Mouse (Mus musculus) kidney, embryonic 15.5 days (tissue): ENCODE measurements around the gene Prpf38b. TPM values are rescaled to one million over a fixed set of nuclear protein-coding genes. Genes with fewer than 3 reads are reported as not detected.
A peak's percentile ranks its signal among the peaks of the same experiment; 100 is the strongest.
"Not testable (repeated sequence)": the region's sequence is repeated elsewhere in the genome, so short reads cannot be mapped to it uniquely, and the experiment has no call there.

ENCODE experiments used
- ATAC-seq: fragments of 200-750 bp; cut with Nextera tagmentation; replicated peaks from 2 replicates; pipeline ENCODE4 v1.8.0; 2017; ENCODE audit warnings: moderate TSS enrichment; ENCODE audit not compliant: low FRiP score
- H3K27ac ChIP-seq: fragments of 300-500 bp; sonication (generic); 2 replicates; pipeline ENCODE4 v1.5.1; 2015; ENCODE audit warnings: mild to moderate bottlenecking, inconsistent platforms
- H3K27me3 ChIP-seq: fragments of 300-500 bp; sonication (generic); 2 replicates; pipeline ENCODE4 v1.6.1; 2015; ENCODE audit warnings: inconsistent platforms
- H3K36me3 ChIP-seq: fragments of 300-500 bp; sonication (generic); 2 replicates; pipeline ENCODE4 v1.6.1; 2015; ENCODE audit warnings: inconsistent platforms
- H3K4me1 ChIP-seq: fragments of 300-500 bp; sonication (generic); 2 replicates; pipeline ENCODE4 v1.6.1; 2015; ENCODE audit warnings: inconsistent platforms
- H3K4me2 ChIP-seq: fragments of 300-500 bp; sonication (generic); 2 replicates; pipeline ENCODE4 v1.6.1; 2015; ENCODE audit warnings: moderate library complexity, mild to moderate bottlenecking, inconsistent platforms
- H3K4me3 ChIP-seq: fragments of 300-500 bp; sonication (generic); replicated peaks from 2 replicates; pipeline ENCODE4 v1.5.1; 2015; ENCODE audit warnings: mild to moderate bottlenecking, inconsistent platforms
- H3K9ac ChIP-seq: fragments of 300-500 bp; sonication (generic); 2 replicates; pipeline ENCODE4 v1.6.1; 2015; ENCODE audit warnings: mild to moderate bottlenecking, inconsistent platforms
- H3K9me3 ChIP-seq: fragments of 300-500 bp; sonication (generic); replicated peaks from 2 replicates; pipeline ENCODE4 v1.6.1; 2016; ENCODE audit warnings: inconsistent platforms
- WGBS: fragments of 180-500 bp; shearing (Covaris S2); methylation state at CpG from one replicate; pipeline ENCODE4 v1.1.7; 2015; ENCODE audit warnings: mixed read lengths; 5-methylcytosine and 5-hydroxymethylcytosine counted together
- polyA plus RNA-seq: library from polyadenylated mRNA; unstranded; fragments of >200 nt; fragmentation: Nextera tagmentation; extraction: Ambion mirVana; gene quantifications from 2 replicates; pipeline ENCODE4 v1.2.1, GENCODE M21; 2015

The Prpf38b gene
- polyA plus RNA-seq, 1 experiment from 2014 or later, result 74.7 TPM

DNA sequence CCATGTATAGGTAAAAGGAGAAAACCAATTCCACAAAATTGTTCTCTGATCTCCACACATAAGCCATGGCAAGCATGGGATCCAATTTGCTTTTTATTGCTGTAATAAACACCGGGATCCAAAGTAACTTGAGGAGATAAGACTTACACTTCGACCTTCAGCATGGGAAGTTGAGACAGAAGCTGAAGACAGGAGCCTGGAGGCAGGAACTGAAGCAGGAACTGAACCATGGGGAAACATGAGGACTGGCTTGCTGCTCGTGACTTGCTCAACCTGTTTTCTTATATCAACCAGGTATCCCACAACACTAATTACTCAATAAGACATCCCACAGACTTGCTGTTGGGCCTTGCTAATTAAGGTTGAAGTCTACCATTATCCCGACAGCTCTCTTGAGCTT, 18.6 kb downstream of the Prpf38b start:
- Histone ChIP-seq H3K27ac (no peak overlapping the region), H3K9me3 (no peaks in the 10 kb centered on the region), H3K4me2 (no peak overlapping the region), H3K9ac (no peak overlapping the region), H3K4me3 (no peak overlapping the region), H3K36me3 (no peaks in the 10 kb centered on the region), H3K27me3 (no peaks in the 10 kb centered on the region), H3K4me1 (no peaks in the 10 kb centered on the region)
- ATAC-seq, result no peak
- 49% methylated on average over 4 of the region's 4 CpGs for WGBS

- Histone ChIP-seq H3K36me3 (no peaks in the 10 kb centered on the region), H3K9me3 (no peaks in the 10 kb centered on the region), H3K27ac (no peak overlapping the region), H3K9ac (no peak overlapping the region), H3K27me3 (no peaks in the 10 kb centered on the region), H3K4me2 (no peak overlapping the region), H3K4me1 (no peaks in the 10 kb centered on the region), H3K4me3 (no peak overlapping the region)
- ATAC-seq, result no peak
- 84% methylated on average over 1 of the region's 1 CpGs for WGBS
Observed at GRCm38 (mm10) chr3:108892080-108892479, 19.4 kb downstream of the Prpf38b start.

DNA sequence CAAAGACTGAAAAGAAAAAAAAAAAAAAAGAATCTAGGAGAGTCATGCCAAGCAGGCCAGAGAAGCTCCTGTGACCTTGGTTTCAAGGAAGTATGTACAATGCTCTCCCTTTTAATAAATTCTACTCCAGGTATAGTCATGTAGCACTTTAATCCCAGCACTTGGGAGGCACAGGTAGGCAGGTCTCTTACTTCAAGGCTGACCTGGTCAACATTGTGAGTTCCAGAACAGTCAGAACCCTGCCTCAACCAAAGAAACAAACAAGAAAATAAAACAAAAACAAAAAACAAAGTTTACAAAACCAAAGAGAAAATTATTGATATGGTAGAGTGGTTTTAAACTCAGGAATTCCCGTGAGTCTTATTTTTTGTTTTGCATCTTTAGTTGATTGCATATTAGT, 21.6 kb downstream of the Prpf38b start, which contains the start of gene Fndc7:
Gene Fndc7, minus strand, starts transcription at position 101 of the 400 bp plus-strand sequence.
- WGBS, result 93% methylated on average over 1 of the region's 1 CpGs
- H3K9me3 ChIP-seq, result no peaks in the 10 kb centered on the region

DNA sequence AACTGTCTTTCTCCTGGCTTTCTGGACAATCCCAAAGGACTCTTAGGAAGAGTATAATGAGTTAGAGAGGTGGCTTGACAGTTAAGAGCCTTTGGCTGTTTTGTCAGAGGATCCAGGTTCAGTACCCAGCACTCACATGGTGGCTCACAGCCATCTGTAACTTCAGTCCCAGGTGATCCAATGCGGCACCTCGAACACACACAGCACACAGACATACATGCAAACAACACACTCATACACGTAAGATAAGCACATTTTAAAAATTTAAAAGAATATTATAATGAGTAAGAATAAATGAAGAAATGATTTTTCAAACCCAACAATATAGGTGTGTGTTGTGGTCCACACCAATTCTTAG, 23.9 kb downstream of the Prpf38b start:
- no peaks in the 10 kb centered on the region for H3K27me3 ChIP-seq
- no peaks in the 10 kb centered on the region for H3K9me3 ChIP-seq
- H3K4me2 ChIP-seq, result no peak overlapping the region
- no peak overlapping the region for H3K27ac ChIP-seq
- no peak for ATAC-seq
- 0 out of 2 replicates have a peak, but pooled peaks cover 6% of the 10 kb centered on the region for H3K4me1 ChIP-seq
- WGBS, result 91% methylated on average over 3 of the region's 3 CpGs
- H3K9ac ChIP-seq, result no peak overlapping the region
- no peak overlapping the region for H3K4me3 ChIP-seq
- no peaks in the 10 kb centered on the region for H3K36me3 ChIP-seq

More for the DNA sequence above, 21.6 kb downstream of the Prpf38b start, which contains the start of gene Fndc7:
- no peak within 1 kb of the TSS for H3K4me3 ChIP-seq
- ATAC-seq, result no peak
- H3K4me2 ChIP-seq, result no peak within 1 kb of the TSS
- no peaks in the 10 kb centered on the region for H3K27me3 ChIP-seq
- no peak within 1 kb of the TSS for H3K9ac ChIP-seq
- no peaks in the 10 kb centered on the region for H3K36me3 ChIP-seq
- no peak within 1 kb of the TSS for H3K27ac ChIP-seq
- H3K4me1 ChIP-seq, result 0 out of 2 replicates have a peak, but pooled peaks cover 6% of the 10 kb centered on the region

DNA sequence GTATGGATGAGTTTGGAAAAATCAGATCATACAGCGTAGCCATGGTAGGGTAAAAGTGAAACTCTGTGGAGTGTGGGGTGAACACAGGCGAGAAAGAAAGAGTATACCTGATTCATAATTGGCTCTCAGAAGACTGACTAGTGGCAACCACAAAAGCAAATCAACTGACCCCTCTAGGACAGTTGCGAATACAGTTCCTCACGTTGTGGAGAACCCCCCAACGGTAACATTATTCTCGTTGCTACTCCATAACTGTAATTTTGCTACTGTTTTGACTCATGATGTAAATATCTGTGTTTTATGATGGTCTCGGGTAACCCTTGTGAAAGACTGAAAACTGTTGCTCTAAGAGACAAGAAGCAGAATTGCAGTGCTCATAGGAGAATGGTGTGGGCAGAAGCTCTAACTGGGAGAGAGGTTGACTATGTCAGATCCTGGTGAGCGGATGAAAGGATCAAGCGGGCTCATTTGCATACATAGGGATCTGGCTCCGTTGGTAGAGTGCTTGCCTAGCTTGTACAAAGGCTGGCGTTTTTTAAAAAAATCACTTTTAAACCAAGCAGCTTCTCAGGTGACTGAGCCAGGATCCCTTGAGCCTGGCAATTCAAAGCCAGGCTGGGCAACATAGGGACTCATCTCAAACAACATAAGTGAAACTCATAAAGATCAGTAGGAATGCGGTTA, 24.5 kb downstream of the Prpf38b start:
- Histone ChIP-seq H3K27ac (no peak overlapping the region), H3K9ac (no peak overlapping the region), H3K4me2 (no peak overlapping the region), H3K27me3 (no peaks in the 10 kb centered on the region), H3K4me1 (0 out of 2 replicates have a peak, but pooled peaks cover 6% of the 10 kb centered on the region), H3K4me3 (no peak overlapping the region), H3K36me3 (no peaks in the 10 kb centered on the region), H3K9me3 (no peaks in the 10 kb centered on the region)
- ATAC-seq, result no peak
- WGBS, result 76% methylated on average over 12 of the region's 12 CpGs

GRCm38 (mm10) chr3:108885686-108886530, 25.6 kb downstream of the Prpf38b start:
- H3K4me3 ChIP-seq, result no peak overlapping the region
- no peaks in the 10 kb centered on the region for H3K9me3 ChIP-seq
- H3K27ac ChIP-seq, result no peak overlapping the region
- H3K36me3 ChIP-seq, result no peaks in the 10 kb centered on the region
- WGBS, result 53% methylated on average over 9 of the region's 9 CpGs
- no peak overlapping the region for H3K9ac ChIP-seq
- peaks cover 12% of the 10 kb centered on the region for H3K4me1 ChIP-seq
- no peak for ATAC-seq
- no peaks in the 10 kb centered on the region for H3K27me3 ChIP-seq
- no peak overlapping the region for H3K4me2 ChIP-seq

GRCm38 (mm10) chr3:108884706-108885289, 26.7 kb downstream of the Prpf38b start:
- 66% methylated on average over 8 of the region's 8 CpGs for WGBS
- Histone ChIP-seq H3K4me3 (no peak overlapping the region), H3K9me3 (no peaks in the 10 kb centered on the region), H3K9ac (no peak overlapping the region), H3K27me3 (no peaks in the 10 kb centered on the region), H3K36me3 (no peaks in the 10 kb centered on the region), H3K27ac (no peak overlapping the region), H3K4me1 (peaks cover 17% of the 10 kb centered on the region), H3K4me2 (no peak overlapping the region)
- no peak for ATAC-seq

GRCm38 (mm10) chr3:108883067-108883466, 28.5 kb downstream of the Prpf38b start:
- no peaks in the 10 kb centered on the region for H3K36me3 ChIP-seq
- no peak overlapping the region for H3K9ac ChIP-seq
- no peaks in the 10 kb centered on the region for H3K27me3 ChIP-seq
- no peak for ATAC-seq
- H3K4me2 ChIP-seq, result no peak overlapping the region
- WGBS, result 80% methylated on average over 2 of the region's 2 CpGs
- H3K4me1 ChIP-seq, result peaks cover 17% of the 10 kb centered on the region
- H3K4me3 ChIP-seq, result no peak overlapping the region
- no peaks in the 10 kb centered on the region for H3K9me3 ChIP-seq
- H3K27ac ChIP-seq, result no peak overlapping the region

DNA sequence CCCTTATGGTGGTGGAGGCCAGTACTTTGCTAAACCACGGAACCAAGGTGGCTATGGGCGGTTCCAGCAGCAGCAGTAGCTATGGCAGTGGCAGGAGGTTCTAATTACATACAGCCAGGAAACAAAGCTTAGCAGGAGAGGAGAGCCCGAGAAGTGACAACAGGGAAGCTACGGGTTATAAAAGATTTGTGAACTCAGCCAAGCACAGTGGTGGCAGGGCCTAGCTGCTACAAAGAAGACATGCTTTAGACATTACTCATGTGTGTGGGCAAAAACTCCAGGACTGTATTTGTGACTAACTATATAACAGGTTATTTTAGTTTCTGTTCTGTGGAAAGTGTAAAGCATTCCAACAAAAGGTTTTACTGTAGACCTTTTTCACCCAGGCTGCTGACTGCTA, 29.7 kb downstream of the Prpf38b start:
- H3K4me2 ChIP-seq, H3K9me3 ChIP-seq, H3K9ac ChIP-seq, H3K27ac ChIP-seq, H3K27me3 ChIP-seq, H3K36me3 ChIP-seq, ATAC-seq, H3K4me3 ChIP-seq: not testable (repeated sequence)
- 25% methylated on average over 4 of the region's 4 CpGs for WGBS
- H3K4me1 ChIP-seq, result peaks cover 17% of the 10 kb centered on the region

- ATAC-seq, result peak; percentile 74; the same call in 1 of the 2 replicates
- H3K9me3 ChIP-seq, result no peaks in the 10 kb centered on the region
- no peaks in the 10 kb centered on the region for H3K27me3 ChIP-seq
- 0 out of 2 replicates have a peak overlapping the region, but pooled peaks have one; percentile 4 for H3K9ac ChIP-seq
- peak overlapping the region; percentile 49 for H3K4me2 ChIP-seq
- no peaks in the 10 kb centered on the region for H3K36me3 ChIP-seq
- WGBS, result 36% methylated on average over 28 of the region's 28 CpGs
- peaks cover 11% of the 10 kb centered on the region for H3K4me1 ChIP-seq
- peak overlapping the region; percentile 10; the same call in 1 of the 2 replicates for H3K4me3 ChIP-seq
- H3K27ac ChIP-seq, result 0 out of 2 replicates have a peak overlapping the region, but pooled peaks have one; percentile 41
Observed at GRCm38 (mm10) chr3:108880544-108881507, 30.7 kb downstream of the Prpf38b start.

DNA sequence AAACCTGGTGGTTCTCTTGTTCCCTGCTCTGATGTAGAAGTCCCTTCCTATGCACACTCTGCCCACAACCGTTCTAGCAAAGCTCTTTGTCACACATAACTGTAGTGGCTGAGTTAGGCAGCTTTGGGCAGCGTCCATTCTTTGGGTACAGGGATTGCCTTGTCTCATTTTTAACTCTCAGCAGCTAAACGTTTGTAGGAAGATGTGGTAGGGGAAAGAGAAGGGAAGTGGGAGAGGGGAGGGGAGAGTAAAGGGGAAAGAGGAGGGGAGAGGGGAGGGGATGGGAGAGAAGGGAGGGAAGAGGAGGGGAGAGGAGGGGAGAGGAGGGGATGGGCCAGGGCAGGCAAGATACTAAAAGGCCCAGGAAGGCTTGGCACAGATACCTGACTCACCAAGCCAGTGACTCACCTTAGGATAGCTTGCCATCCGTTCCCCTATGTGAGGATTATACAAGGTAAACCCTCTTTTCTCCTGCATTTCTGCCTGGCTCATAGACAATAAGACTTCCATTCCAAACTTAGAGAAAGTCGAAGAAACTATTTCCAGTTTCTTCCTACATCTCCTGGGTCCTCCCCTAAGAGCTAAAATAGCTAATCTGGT, 31.6 kb downstream of the Prpf38b start:
- no peak for ATAC-seq
- H3K4me1 ChIP-seq, result peaks cover 11% of the 10 kb centered on the region
- WGBS, result 70% methylated on average over 5 of the region's 5 CpGs
- H3K9me3 ChIP-seq, result no peaks in the 10 kb centered on the region
- no peaks in the 10 kb centered on the region for H3K36me3 ChIP-seq
- no peak overlapping the region for H3K27ac ChIP-seq
- no peaks in the 10 kb centered on the region for H3K27me3 ChIP-seq
- H3K9ac ChIP-seq, result no peak overlapping the region
- no peak overlapping the region for H3K4me2 ChIP-seq
- H3K4me3 ChIP-seq, result no peak overlapping the region
